Mouse (Mus musculus) liver, embryonic 16.5 days (tissue): ENCODE results near the gene Plcl1. TPM values are rescaled to one million over a fixed set of nuclear protein-coding genes. Genes with fewer than 3 reads are reported as not detected.

Experiments used
- ATAC-seq: fragments of 200-750 bp; cut with Nextera tagmentation; 2 replicates; pipeline ENCODE4 v1.8.0; 2017; ENCODE audit warnings: low read depth, mild to moderate bottlenecking, moderate number of reproducible peaks, moderate library complexity
- H3K27ac ChIP-seq: fragments of 300-500 bp; sonication (generic); 2 replicates; pipeline ENCODE4 v1.5.1; 2014; ENCODE audit warnings: mild to moderate bottlenecking, low read length
- H3K27me3 ChIP-seq: fragments of 300-500 bp; sonication (generic); 2 replicates; pipeline ENCODE4 v1.6.1; 2014; ENCODE audit warnings: low read depth, low read length, mixed read lengths; ENCODE audit not compliant: control insufficient read depth, insufficient read depth
- H3K36me3 ChIP-seq: fragments of 300-500 bp; sonication (generic); 2 replicates; pipeline ENCODE4 v1.6.1; 2014; ENCODE audit warnings: mild to moderate bottlenecking; ENCODE audit not compliant: control insufficient read depth, insufficient read depth
- H3K4me1 ChIP-seq: fragments of 300-500 bp; sonication (generic); 2 replicates; pipeline ENCODE4 v1.6.1; 2014; ENCODE audit warnings: low read depth, low read length, mixed read lengths; ENCODE audit not compliant: control insufficient read depth
- H3K4me2 ChIP-seq: fragments of 300-500 bp; sonication (generic); 2 replicates; pipeline ENCODE4 v1.6.1; 2014; ENCODE audit warnings: low read depth, low read length, mixed read lengths
- H3K4me3 ChIP-seq: fragments of 300-500 bp; sonication (generic); 2 replicates; pipeline ENCODE4 v1.5.1; 2014; ENCODE audit warnings: low read depth, mild to moderate bottlenecking, low read length
- H3K9ac ChIP-seq: fragments of 300-500 bp; sonication (generic); 2 replicates; pipeline ENCODE4 v1.6.1; 2014; ENCODE audit warnings: low read depth, low read length
- H3K9me3 ChIP-seq: fragments of 300-500 bp; sonication (generic); replicated peaks from 2 replicates; pipeline ENCODE4 v1.6.1; 2016; ENCODE audit warnings: low read length; ENCODE audit not compliant: control insufficient read depth
- WGBS: fragments of 180-500 bp; shearing (Covaris S2); extraction: QIAGEN DNeasy Blood & Tissue Kit; methylation state at CpG from one replicate; pipeline ENCODE4 v1.1.7; 2014; ENCODE audit not compliant: insufficient replicate concordance; 5-methylcytosine and 5-hydroxymethylcytosine counted together
- polyA plus RNA-seq: library from polyadenylated mRNA; unstranded; fragments of >200 nt; fragmentation: Nextera tagmentation; extraction: Ambion mirVana; gene quantifications from 2 replicates; pipeline ENCODE4 v1.2.1, GENCODE M21; 2015

The Plcl1 gene
- polyA plus RNA-seq, 1 experiment from 2014 or later, result 0.17 TPM

GRCm38 (mm10) chr1:55565933-55566332 is 160.2 kb downstream of the Plcl1 start:
- Histone ChIP-seq H3K9me3 (no peaks in the 10 kb centered on the region), H3K27ac (no peak overlapping the region), H3K4me3 (no peak overlapping the region), H3K27me3 (no peaks in the 10 kb centered on the region), H3K4me1 (no peaks in the 10 kb centered on the region), H3K9ac (no peak overlapping the region), H3K4me2 (no peak overlapping the region), H3K36me3 (no peaks in the 10 kb centered on the region)
- 55% methylated on average over 6 of the region's 6 CpGs for WGBS
- ATAC-seq, result no peak

- Histone ChIP-seq H3K36me3 (no peaks in the 10 kb centered on the region), H3K4me2 (no peak overlapping the region), H3K27ac (no peak overlapping the region), H3K4me1 (no peaks in the 10 kb centered on the region), H3K9me3 (no peaks in the 10 kb centered on the region), H3K4me3 (no peak overlapping the region), H3K9ac (no peak overlapping the region), H3K27me3 (no peaks in the 10 kb centered on the region)
- ATAC-seq, result no peak
- 56% methylated on average over 5 of the region's 5 CpGs for WGBS
Observed at GRCm38 (mm10) chr1:55567801-55568360, 162.2 kb downstream of the Plcl1 start.

GRCm38 (mm10) chr1:55570225-55570624 is 164.5 kb downstream of the Plcl1 start:
- no peaks in the 10 kb centered on the region for H3K27me3 ChIP-seq
- no peak overlapping the region for H3K4me3 ChIP-seq
- H3K4me1 ChIP-seq, result no peaks in the 10 kb centered on the region
- H3K9ac ChIP-seq, result no peak overlapping the region
- no peaks in the 10 kb centered on the region for H3K36me3 ChIP-seq
- H3K27ac ChIP-seq, result no peak overlapping the region
- no peak for ATAC-seq
- 65% methylated on average over 5 of the region's 5 CpGs for WGBS
- H3K9me3 ChIP-seq, result no peaks in the 10 kb centered on the region
- H3K4me2 ChIP-seq, result no peak overlapping the region

GRCm38 (mm10) chr1:55571399-55571798 is 165.7 kb downstream of the Plcl1 start:
- ATAC-seq, result no peak
- Histone ChIP-seq H3K9ac (no peak overlapping the region), H3K36me3 (no peaks in the 10 kb centered on the region), H3K4me3 (no peak overlapping the region), H3K27ac (no peak overlapping the region), H3K27me3 (no peaks in the 10 kb centered on the region), H3K4me1 (no peaks in the 10 kb centered on the region), H3K4me2 (no peak overlapping the region), H3K9me3 (no peaks in the 10 kb centered on the region)
- 71% methylated on average over 4 of the region's 4 CpGs for WGBS

DNA sequence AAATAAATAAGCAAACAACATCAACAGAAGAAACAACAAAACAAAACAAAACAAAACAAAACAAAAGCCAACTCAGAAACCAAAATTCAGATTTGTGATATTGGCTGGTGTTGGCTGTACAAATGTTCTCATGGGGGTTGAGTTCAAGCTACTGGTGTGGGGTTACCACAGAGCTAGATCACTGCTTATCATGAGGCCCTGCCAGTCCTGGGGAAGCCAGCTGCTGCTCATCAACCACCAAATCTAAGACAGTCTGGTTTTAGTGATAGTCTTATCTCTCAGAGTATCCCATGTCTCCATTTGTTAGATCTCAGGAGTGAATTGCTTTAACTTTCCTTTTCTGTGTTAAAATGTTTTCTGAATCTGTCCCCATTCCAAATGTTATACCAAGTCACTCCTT is 166.5 kb downstream of the Plcl1 start:
- Histone ChIP-seq H3K9ac (no peak overlapping the region), H3K27me3 (no peaks in the 10 kb centered on the region), H3K4me3 (no peak overlapping the region), H3K27ac (no peak overlapping the region), H3K9me3 (no peaks in the 10 kb centered on the region), H3K4me1 (no peaks in the 10 kb centered on the region), H3K4me2 (no peak overlapping the region), H3K36me3 (no peaks in the 10 kb centered on the region)
- no peak for ATAC-seq

- Histone ChIP-seq H3K27me3 (no peaks in the 10 kb centered on the region), H3K9ac (no peak overlapping the region), H3K4me1 (no peaks in the 10 kb centered on the region), H3K4me3 (no peak overlapping the region), H3K36me3 (no peaks in the 10 kb centered on the region), H3K9me3 (no peaks in the 10 kb centered on the region), H3K4me2 (no peak overlapping the region), H3K27ac (no peak overlapping the region)
- no peak for ATAC-seq
- WGBS, result 55% methylated on average over 3 of the region's 3 CpGs
Observed at GRCm38 (mm10) chr1:55572664-55573063, 166.9 kb downstream of the Plcl1 start.

GRCm38 (mm10) chr1:55575916-55576315 is 170.2 kb downstream of the Plcl1 start:
- no peaks in the 10 kb centered on the region for H3K9me3 ChIP-seq
- no peak overlapping the region for H3K4me3 ChIP-seq
- H3K4me1 ChIP-seq, result no peaks in the 10 kb centered on the region
- 28% methylated on average over 2 of the region's 2 CpGs for WGBS
- no peak overlapping the region for H3K27ac ChIP-seq
- ATAC-seq, result no peak
- no peak overlapping the region for H3K4me2 ChIP-seq
- no peaks in the 10 kb centered on the region for H3K27me3 ChIP-seq
- no peaks in the 10 kb centered on the region for H3K36me3 ChIP-seq
- H3K9ac ChIP-seq, result no peak overlapping the region

- no peak for ATAC-seq
- Histone ChIP-seq H3K9me3 (no peaks in the 10 kb centered on the region), H3K4me1 (no peaks in the 10 kb centered on the region), H3K9ac (no peak overlapping the region), H3K4me2 (no peak overlapping the region), H3K36me3 (no peaks in the 10 kb centered on the region), H3K4me3 (no peak overlapping the region), H3K27ac (no peak overlapping the region), H3K27me3 (no peaks in the 10 kb centered on the region)
- WGBS, result 64% methylated on average over 2 of the region's 2 CpGs
Observed at GRCm38 (mm10) chr1:55581752-55582151, 176.0 kb downstream of the Plcl1 start.

DNA sequence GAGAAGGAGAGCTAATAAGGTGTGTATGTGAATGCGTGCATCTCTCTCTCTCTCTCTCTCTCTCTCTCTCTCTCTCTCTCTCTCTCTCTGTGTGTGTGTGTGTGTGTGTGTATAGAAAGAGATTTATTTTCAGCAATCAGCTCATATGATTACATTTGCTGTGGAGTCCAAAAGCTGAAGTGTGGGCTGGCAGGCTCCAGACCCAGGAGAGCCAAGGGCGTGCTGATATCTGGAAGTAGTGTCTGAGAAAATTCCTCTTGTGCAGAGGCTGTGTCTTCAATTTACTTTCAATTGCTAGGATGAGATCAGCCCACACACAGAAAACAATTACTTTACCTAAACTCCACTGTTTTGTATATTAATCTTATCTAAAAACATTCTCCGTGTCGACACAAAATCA is 179.7 kb downstream of the Plcl1 start:
- H3K27ac ChIP-seq, result no peak overlapping the region
- no peak overlapping the region for H3K4me3 ChIP-seq
- H3K9ac ChIP-seq, result no peak overlapping the region
- no peaks in the 10 kb centered on the region for H3K36me3 ChIP-seq
- 66% methylated on average over 4 of the region's 4 CpGs for WGBS
- no peak for ATAC-seq
- no peaks in the 10 kb centered on the region for H3K4me1 ChIP-seq
- H3K4me2 ChIP-seq, result no peak overlapping the region
- H3K27me3 ChIP-seq, result no peaks in the 10 kb centered on the region
- no peaks in the 10 kb centered on the region for H3K9me3 ChIP-seq
